Mouse (Mus musculus): ENCODE results near the gene Neurl1b. TPM values are rescaled to one million over a fixed set of nuclear protein-coding genes. Genes with fewer than 3 reads are reported as not detected.

The Neurl1b gene
- polyA plus RNA-seq, 2 experiments from 2014 or later = 0.13 to 0.22 TPM

DNA sequence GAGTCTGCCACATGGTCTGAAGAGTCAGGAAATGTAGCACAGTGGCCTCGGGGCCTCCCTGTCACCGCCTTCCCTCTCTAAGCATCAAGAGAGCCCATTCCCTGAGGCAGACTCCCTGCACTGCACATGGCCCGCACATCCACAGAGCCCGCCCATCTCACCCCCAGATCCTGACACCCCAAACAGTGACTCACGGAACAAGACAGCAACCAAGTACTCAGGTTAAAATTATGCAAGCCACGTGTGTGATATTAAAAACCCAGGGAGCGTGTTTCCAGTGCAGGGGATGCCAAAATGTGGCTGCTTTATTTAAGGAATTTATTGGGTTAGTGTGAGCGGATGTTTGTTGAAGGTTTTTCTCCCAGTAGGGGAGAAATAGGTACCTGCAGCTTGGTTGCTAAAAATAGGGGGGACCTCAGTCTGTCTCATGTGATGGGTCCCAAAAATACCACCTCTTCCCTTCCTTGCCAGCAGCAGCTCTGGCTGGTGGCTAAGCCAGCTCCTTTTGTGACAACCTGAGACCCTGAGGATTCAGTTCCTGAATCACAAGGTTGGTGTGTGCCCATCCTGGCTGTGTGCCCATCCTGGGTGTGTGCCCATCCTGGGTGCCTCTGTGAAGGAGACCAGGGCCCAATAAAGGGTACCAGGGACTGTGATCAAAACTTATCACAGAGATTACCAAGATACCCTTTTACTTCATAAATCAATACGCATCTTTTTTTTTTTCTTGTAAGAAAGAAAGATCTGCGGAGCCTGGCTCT, 9.1 kb upstream of the Neurl1b start:
- no peak for ATAC-seq

DNA sequence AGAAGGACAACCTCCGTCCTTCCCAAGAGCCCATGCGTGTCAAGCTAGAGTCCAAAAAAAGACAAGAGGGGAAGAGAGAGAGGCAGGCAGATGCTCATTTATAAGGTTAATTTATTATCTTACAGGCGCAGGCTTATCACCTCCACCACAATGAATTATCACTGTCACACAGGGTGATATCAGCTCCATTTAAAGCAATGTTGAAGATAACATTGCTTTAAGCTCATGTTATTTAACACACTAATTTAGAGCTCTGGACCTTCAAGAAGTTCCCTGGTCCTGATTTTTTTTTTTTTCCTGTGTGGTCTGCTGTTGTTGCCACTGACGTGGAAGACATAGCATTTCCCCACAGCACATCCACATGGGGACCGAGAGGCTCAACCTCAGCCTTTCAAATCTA, 1.7 kb upstream of the Neurl1b start:
- no peak for ATAC-seq

DNA sequence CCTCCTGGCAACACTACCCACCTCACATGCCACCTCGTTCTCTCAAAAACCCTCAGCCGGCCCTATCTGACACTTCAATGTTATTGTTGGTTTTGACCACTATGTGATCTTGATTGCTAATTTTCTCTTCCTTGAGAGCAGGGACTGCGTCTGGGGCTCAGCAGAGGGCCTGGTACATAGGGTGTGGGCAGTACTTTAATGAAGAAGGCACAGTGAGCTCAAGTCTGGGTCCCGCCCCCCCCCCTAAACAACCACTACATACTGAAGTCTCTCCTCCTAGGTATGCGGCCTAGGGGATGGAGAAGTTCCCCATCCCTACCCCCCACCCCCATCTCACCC, 476 bp upstream of the Neurl1b start:
- no peak for ATAC-seq

DNA sequence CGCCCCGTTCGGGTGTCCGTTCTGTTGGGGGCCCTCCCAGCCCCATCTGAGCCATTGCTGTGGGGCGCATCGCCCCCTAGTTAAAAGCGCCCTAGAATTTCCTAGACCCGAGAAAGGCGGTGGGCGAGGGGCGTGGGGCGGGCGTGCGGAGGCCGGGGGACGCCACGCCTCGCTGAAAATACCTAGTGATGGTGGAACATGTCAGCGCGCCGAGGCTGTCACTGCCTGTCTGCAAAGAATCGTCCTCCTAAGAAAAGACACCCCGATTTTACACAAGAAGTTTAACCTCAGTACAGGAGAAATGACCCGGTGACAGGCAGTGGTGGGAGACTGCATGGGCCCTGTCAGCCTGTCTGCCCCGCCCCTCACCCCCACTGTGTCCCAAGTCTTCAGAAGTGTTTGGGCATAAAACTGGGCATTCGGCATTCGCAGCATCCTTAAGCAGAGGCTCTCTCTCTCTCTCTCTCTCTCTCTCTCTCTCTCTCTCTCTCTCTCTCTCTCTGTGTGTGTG, 781 bp downstream of the Neurl1b start:
- no peak for ATAC-seq

DNA sequence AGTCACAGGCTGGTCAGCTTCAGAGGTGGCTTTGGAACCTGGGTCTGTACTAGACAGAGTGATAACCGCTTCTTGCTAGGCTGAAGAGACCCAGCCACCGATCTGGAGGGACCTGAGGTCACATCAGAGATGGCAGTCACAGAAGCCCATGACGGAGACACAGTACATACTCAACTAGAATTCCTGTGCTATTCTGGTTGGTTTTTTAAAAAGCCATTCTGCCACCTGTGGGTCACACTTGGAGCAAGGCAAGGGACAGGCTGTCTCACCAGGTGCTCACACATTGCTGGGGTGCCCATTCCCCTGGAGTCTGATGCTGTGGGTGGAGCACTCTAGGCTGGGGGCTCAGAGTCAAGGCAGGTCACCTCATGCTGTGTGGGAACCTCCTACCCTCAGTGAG, 1.5 kb downstream of the Neurl1b start:
- ATAC-seq = no peak

DNA sequence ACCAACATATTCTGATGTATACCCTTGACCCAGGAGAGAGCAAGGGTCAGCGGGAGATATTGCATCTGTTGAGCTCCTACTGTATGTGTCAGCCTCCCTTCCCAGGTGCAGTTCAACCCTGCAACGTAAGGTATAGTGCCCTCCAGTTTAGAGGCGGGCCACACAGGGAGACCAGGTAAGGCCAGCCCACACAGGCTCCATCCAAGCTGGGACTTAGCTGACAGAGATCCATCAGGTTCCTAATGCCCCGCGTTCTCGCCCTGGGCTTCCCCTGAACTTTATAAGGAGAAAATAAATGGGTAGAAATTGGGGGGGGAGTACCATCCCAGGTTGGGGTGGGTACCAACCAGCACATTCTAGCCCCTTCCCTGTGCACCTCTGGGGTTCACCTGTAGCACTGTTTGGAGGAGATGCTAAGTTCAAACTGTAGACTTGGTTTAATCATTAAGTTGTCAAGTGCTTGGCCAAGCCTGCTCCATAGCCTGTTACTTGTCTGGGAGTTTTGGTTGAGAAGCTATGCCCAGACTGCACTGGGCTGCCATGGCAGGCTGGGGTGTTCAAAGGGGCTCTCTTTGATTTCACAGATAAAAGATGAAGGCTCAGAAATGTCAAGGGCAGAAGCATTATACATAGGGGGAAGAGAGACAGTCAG, 3.3 kb downstream of the Neurl1b start:
- no peak for ATAC-seq

DNA sequence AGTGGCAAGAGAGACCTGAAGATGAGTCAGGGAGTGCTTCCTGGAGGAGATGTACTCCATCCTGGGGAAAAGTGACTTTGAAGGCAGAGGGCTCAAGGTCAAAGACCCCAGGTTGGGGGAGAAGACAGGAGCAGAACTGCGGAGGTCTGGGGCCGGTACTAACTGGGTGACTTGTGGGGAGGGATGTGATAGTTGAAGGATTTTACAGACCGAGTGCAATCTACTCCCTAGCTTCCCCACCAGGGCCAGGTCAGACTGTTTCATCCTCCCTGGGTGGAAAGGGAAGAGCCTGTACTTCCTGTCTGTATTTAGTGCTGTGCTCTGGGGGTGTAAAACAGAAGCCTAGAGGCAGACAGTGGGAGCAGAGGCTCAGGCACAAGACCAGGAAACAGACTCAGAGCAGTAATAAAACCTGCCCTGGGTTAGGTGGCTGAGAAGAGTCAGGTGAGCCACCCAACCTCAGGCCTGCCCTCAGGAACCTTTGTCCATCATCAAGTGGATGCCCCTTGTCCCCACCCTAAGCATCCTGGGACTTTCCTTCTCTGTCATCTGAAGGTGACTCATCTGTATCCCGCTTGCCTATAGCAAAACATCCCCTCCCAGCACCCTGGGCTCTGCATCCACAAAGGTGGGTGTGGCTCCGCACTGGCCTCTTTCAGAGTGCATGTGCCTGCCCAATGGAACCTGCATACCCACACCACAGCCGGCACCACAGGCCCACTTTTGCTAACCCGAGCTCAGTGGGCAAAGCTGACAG, 6.0 kb downstream of the Neurl1b start:
- no peak for ATAC-seq

DNA sequence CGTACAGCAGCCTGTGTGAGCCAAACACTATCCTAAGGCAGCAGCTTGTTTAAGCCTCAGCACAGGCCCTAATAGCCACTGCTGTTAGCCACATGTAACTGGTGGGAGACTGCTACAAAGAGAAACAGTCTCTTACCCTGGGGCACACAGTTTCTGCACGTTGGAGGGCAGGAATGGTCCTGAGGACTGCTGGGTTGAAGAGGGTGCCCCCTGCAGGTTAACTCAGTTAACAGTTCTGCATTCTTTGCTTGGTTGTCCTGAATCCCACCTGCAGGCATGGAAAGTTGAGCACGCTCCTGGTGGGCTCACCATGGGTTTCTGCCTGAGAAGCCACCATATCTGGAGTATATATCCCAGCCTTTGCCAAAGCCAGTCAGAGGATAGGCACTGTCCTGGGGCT, 6.9 kb downstream of the Neurl1b start:
- ATAC-seq = no peak

DNA sequence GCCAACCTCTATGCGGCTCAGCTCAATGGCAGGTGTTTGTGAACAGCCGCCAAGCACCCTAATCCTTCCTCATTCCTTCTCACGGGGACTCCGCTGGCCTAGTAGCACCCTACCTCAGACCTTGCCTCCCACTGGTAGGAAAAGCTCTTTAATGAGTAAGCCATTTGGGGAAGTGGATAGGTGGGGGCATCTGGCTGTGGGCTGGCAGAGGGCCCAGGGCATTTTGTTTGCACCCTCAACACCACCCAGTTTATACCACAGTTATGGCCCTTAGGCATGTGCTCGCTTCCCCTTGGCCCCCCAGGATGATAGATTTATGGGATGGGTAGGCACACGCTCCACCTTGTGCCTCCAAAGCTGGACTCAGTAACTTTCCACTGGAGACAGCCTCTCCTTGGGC, 7.8 kb downstream of the Neurl1b start:
- ATAC-seq = no peak

DNA sequence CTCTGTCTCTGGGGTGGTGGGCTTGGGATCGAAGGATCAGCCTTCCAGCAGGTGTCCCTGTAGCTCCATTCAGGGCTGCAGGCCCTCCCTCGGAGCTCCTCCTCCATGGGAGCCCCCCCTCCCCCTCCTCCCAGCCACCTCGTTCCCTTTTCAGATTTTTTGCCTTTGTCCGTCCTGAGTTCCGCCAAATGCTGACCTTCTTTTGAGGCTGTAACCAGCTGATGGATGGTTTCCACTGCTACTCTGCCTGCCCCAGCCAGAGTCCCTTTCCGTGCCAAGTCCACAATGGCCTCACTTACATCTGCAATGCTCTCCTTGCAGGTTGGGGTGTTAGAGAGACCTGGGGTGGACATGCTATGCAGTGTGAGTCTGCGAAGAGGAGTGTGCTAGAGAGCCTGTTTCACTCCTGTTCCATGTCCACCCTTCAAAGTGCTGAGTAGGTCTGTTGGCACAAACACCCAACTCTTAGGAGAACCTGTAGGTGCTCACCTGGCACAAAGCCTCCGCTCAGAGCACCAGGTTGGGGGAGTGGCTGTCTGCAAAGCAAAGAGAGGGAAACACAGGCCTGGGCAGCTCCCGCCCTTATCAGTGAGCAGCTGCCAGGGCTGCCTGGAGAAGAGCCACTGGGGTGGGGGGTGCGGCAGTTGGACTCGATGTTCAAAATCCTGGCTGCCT, 9.5 kb downstream of the Neurl1b start:
- ATAC-seq = no peak

DNA sequence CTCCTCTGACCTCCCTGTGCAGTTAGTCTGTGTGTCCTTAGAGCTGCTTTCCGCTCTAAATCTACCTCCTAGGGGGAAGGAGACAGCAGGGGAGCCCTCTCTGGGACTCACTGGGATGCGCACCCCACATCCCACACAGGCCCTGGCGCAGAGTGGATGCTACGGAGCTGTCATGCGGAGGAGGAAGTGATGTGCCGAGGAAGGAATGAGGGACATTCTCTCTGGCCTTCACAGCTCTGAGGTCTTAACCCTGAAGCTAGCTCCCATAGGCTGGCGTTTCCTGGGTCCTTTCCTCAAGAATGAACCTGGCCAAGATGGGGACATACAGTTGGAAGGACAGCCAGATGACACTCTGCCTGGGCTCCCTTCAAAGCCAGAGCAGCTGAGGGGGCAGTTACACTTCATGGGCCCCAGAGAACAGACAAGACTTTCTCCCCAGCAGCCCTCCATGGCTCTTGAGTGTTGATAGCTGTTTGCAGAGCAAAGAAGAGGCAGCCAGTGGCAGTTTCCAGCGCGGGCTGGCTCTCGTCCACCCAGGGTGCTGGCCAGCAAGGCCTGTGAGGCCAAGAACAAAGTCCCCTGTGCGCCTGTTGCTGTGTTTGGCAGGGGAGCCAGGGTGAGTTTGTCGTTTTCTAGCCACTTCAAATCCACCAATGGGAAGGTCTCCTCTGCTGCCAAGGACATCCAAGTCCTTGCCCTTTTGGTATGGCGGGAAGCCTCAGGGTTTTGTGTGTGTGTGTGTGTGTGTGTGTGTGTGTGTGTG, 10.5 kb downstream of the Neurl1b start:
- no peak for ATAC-seq

DNA sequence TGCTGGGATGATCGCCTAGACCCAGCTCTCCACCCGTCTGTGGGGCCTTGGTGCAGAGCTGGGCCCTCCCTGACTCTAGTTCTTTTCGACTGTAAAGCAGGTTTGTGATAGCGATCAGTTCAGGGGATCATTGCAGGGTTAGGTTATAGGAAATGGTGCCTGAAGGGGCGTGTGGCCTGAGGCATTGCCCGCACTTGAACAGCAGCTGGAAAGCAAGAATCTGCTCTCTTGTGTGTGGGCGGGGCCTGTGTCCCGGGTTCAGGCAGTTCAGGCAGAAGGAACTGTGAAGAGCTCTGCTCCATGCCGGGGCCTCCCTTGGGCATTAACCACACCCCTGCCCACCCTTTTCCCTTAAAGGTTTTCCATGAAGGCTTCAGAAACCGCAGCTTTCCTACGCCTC, 18.7 kb downstream of the Neurl1b start:
- no peak for ATAC-seq

DNA sequence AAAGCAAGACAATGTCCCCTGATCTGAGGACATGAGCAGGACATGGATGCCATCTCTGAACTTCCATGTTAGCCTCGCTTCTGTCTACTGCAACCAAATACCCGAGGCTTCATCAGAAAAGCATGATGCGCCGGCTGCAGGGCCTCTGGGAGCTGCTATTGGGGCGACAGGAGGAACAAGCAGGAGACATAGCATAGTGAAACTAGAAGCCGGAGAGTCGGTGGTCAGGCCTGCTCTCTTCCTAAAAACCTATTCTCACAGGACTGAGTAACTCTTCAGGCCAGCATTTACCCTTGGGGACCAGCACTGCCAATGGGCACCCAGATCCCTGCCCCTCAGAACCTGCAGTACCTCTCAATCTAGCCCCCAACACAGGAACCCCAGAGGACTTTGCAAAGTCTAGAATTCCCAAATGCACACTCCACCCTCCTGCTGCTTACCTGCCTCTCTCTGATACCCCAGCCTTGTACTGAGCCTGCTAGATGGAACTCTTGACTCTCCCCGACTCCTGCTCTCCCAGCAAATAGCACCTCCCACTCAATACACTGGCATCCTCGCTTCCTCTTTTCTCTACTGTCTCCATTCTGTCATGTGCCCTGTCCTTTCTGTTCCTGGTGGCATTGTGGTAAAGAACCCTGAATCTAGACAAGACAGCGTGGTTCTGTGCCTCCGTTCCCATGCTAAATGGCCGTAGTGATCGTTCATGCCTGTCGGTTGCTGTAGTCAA, 22.6 kb downstream of the Neurl1b start:
- ATAC-seq = no peak

DNA sequence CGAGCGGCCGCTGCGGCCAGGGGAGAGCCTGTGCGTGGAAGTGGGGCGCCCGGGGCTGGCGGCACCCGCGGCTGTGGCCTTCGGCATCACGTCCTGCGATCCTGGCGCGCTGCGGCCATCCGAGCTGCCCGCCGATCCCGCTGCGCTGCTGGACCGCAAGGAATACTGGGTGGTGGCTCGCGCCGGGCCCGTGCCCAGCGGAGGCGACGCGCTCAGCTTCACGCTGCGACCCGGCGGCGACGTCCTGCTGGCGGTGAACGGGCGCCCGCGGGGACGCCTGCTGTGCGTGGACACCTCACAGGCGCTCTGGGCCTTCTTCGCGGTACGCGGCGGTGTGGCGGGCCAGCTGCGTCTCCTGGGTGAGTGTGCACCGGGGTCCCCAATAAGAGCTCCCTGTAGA, 24.4 kb downstream of the Neurl1b start:
- ATAC-seq = no peak

DNA sequence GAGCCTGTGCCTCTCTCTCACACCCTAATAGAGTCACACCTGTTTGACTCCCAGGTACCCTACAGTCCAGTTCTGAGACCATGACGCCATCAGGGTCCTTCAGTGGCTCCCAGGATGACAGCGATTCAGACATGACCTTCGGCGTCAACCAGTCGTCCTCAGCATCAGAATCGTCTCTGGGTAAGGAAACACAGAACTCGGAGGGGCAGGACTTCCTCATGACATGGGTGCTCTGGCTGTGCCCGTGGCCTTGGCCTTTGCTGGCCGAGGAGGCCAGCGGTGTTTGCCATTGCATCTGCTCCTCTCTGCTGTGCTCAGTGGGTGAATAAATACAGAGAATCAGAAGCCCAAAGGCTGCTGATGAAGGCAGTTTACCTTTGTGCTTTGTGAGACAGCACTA, 26.4 kb downstream of the Neurl1b start:
- ATAC-seq = no peak

DNA sequence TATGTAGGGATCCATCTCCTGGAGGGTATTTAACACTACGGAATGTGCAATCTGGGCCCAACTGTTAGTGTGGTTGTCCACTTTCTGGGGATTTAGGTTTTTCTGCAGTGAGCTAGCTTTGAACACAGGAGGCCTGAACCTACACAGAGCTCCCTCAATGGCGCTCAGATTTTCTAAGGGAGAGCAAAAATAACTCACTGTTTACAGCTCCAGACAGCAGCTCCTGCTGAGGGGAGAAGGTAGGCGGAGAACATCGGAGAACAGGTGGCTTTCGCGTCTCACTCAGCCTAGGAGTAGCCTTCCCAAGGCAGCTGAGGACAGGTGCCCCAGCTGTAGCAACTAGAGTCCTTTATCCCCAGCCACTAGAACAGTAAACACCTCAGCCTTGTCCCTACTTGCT, 27.6 kb downstream of the Neurl1b start:
- no peak for ATAC-seq

DNA sequence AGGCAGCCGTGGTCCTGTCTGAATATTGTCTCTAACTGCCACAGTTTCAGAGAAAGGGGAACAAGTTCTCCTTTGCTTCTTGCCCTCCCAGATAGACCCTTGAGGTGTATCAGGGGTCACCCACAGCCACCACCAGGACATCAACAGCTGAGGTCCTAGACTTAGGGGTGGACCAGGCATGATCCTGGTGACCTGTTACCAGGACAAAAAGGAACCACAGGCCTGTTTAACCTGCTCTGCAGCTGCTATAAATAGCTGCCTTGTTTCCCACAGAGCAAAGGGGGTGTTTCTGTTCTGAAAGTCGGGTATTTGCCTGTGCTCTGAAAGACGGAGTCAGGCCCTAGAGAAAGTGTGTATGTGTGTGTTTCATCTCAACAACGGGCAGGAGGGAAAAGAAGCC, 29.2 kb downstream of the Neurl1b start:
- no peak for ATAC-seq

DNA sequence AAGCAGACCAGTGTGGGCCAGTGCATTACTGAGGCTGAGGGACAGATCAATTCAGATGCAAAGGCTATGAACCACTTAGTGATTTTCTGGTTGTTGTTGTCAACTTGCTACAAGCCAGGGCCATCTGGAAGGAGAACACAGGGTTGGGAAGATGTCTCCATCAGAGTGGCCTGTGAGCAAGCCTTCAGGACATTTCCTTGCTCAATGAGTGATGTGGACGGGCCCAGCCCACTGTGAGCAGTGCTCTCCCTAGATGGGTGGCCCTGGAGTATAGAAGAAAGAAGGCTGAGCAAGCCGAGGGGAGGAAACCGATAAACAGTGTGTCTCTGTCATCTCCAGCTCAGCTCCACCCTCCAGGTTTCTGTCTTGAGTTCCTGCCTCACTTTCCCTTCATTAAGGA, 34.8 kb downstream of the Neurl1b start:
- ATAC-seq = no peak

DNA sequence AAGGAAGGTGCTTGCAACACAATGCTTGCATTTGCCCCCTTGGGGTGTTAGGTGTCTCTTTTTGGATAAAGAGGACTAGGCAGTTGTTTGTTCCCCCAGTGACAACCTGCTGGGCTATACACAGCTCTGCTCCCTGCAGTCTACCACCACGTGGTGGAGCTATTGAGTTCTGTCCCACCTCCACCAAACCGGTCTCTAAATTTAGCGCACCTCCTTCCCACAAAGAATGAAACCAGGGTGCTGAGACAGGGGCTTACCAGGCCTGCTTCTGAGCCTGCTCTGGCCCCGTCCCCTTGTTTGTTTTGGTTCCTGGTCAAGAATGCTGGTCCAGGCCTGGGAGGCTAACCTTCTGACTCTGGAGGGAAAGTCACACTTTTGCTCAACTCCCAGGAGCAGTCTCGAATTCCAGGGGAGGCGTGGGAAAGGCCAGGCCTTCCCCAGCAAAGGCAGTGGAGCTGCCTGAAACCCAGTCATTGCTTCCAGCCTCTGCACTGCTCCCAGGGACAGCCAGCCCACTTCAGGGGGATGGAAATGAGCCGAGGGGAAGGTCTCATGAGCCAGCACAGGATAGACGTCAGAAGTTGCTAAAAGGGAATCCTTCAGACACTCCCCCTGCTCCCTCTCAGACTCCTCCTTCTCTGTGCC, 37.1 kb downstream of the Neurl1b start:
- ATAC-seq = peak; percentile 29

DNA sequence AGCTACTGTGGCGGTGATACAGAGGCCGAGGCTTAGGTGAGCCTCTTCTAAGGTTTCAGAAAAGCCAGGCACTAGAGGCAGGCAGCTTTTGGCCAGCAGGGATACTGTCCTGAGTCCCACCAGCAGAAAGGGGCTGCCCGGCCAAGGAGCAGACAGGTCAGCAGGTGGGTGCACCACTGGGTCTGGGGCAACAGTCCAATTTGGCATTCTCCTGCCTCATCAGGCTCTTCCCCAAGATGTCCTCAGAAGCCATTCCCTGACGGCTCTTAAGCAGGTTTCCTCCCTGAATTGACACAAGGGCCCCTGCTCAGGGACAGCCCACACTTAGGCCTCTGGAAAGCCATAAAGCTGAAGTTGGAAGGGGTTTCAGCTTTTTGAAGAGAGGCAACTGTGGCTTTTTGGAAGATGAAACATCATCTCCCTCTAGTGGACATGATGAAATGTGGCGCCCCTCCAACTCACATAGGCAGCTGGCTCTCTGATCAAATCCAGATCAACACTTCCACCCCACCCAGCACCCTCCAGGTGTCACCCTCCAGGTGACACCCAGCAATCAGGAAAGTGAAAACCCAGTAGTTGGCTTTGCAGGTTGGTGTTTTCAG, 37.8 kb downstream of the Neurl1b start:
- ATAC-seq = no peak

DNA sequence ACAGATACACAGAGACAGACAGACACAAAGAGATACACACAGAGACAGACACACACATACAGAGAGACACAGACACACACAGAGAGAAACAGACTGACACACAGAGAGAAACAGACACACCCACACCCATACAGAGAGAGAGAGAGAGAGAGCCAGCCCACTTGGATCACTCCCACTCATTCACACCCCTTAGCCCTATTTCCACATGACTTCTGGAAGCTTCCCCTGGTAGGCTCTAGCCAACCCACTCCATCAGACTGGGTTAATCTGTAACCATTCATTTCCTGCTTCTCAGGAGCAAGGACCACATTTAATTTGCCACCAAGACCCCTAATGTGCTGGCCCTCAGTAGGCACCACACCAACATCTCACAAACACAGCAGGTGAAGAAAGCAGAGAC, 42.9 kb downstream of the Neurl1b start:
- ATAC-seq = no peak

All from CD4-positive, CD25-positive, alpha-beta regulatory T cell, adult 4 months (primary cell).